Mouse (Mus musculus): ENCODE measurements around the gene Atxn7l1.
"Not testable (repeated sequence)": the region's sequence is repeated elsewhere in the genome, so short reads cannot be mapped to it uniquely, and the experiment has no call there.

Gene Atxn7l1

GRCm38 (mm10) chr12:33153131-33153530 is 5.6 kb downstream of the Atxn7l1 start:
- DNase-seq (ENCODE audit: low read depth, low spot score): no peak

GRCm38 (mm10) chr12:33153850-33154249 is 6.4 kb downstream of the Atxn7l1 start:
- no peak for DNase-seq (ENCODE audit: low read depth, low spot score)

- no peak for DNase-seq (ENCODE audit: low read depth, low spot score)
Measured at GRCm38 (mm10) chr12:33154732-33155131, 7.2 kb downstream of the Atxn7l1 start.

- DNase-seq (ENCODE audit: low read depth, low spot score): no peak
Measured at GRCm38 (mm10) chr12:33156334-33157018, 9.0 kb downstream of the Atxn7l1 start.

DNA sequence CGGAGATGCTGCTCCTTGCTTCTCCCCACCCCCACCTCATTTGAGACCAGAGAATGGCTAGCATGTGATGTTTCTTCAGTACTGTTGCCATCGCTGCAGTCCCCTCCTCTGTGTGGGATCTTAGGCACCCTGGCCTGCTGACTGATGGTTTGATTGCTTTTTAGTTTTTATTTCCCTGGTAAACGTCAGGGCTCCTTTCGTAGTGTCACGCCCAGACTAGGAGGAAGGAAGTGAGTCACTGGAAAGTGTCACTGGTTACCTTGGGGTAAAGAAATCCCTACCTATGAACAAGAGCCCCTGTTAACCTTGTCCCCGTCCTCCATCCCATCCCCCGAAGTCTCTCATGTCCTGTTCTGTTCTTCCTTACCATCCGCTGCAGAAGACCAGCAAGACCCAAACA is 10.8 kb downstream of the Atxn7l1 start:
- DNase-seq (ENCODE audit: low read depth, low spot score): no peak

DNA sequence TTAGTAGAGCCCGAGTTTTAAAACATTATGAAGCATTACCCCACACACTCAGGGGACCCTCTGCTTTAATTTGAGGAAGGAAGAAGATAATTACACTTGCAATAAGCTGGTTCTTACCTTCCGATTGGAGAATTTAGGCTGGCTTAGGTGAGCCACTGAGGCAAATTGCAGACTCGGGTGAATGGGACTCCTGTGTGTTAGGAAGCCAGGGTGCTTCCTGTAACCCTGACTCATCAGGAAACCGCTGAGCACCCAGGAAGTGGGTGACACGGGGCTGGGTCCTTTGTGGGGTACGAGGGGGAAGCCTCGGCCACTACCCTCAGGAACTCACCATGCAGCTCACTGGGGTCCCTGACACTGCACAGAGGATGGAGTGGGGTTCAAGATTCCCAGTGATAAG is 12.9 kb downstream of the Atxn7l1 start:
- DNase-seq (ENCODE audit: low read depth, low spot score): no peak

GRCm38 (mm10) chr12:33162541-33162940 is 15.0 kb downstream of the Atxn7l1 start:
- no peak for DNase-seq (ENCODE audit: low read depth, low spot score)

GRCm38 (mm10) chr12:33164019-33164418 is 16.5 kb downstream of the Atxn7l1 start:
- not testable (repeated sequence) for DNase-seq (ENCODE audit: low read depth, low spot score)

GRCm38 (mm10) chr12:33166712-33167111 is 19.2 kb downstream of the Atxn7l1 start:
- no peak for DNase-seq (ENCODE audit: low read depth, low spot score)

GRCm38 (mm10) chr12:33167545-33167944 is 20.1 kb downstream of the Atxn7l1 start:
- no peak for DNase-seq (ENCODE audit: low read depth, low spot score)

DNA sequence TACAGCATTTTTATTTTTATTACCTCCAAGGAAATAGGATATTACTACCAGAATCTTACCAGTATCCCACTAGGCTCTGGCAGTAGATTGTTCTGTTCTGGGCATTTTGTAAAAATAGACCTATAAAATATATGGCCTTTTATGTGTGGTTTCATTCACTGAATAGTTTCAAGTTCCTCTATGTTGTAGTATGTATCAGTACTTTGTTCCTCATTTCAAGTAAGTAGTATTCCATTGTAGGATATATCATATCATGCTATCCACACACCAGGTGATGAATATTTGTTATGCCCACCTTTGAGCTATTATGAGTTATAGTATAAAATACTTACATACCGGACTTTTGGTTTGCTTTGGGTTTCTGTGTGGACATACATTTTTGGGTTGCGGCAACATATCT is 21.0 kb downstream of the Atxn7l1 start:
- DNase-seq (ENCODE audit: low read depth, low spot score): no peak

GRCm38 (mm10) chr12:33169777-33170494 is 22.4 kb downstream of the Atxn7l1 start:
- no peak for DNase-seq (ENCODE audit: low read depth, low spot score)

- no peak for DNase-seq (ENCODE audit: low read depth, low spot score)
Measured at GRCm38 (mm10) chr12:33170822-33171221, 23.3 kb downstream of the Atxn7l1 start.

DNA sequence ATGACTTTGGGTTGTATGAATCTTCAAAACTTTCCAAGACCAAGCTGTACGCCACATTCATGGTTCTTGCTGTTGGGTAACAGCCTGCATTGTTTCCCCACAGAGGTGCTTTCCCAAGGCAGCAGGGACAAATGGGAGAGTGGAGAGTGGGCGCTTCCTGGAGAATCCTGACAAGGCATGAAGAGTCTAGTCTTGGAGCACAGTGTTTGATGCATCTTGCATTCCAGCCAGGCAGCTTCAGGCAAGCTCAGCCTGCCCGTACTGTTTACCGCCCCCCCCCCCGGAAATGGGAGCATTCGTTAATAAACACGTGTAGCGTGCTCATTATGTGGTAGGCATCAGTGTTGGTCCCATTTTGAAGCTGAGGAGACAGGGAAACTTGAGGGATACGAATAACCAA is 25.4 kb downstream of the Atxn7l1 start:
- DNase-seq (ENCODE audit: low read depth, low spot score): no peak

DNA sequence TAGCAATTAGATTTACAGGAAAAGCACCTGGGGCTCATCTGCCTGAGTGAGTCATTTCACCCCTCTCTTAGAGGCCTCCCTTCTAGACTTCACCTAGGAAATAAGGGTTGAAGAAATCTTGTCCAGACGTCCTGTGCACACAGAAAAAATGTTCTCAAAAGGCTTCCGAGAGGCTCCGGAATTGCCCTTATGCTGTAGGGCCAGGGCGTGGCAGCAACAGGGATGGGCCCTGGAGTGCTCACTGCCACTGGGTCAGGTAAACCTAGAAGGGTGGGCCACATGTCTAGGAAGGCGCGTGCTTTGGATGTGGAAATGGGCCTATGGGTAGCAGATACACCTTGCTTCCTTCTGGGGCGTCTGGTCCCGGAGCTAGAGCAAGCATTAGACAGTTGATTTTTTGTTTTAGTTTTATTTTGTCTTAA is 26.2 kb downstream of the Atxn7l1 start:
- no peak for DNase-seq (ENCODE audit: low read depth, low spot score)

GRCm38 (mm10) chr12:33174171-33174570 is 26.7 kb downstream of the Atxn7l1 start:
- no peak for DNase-seq (ENCODE audit: low read depth, low spot score)

DNA sequence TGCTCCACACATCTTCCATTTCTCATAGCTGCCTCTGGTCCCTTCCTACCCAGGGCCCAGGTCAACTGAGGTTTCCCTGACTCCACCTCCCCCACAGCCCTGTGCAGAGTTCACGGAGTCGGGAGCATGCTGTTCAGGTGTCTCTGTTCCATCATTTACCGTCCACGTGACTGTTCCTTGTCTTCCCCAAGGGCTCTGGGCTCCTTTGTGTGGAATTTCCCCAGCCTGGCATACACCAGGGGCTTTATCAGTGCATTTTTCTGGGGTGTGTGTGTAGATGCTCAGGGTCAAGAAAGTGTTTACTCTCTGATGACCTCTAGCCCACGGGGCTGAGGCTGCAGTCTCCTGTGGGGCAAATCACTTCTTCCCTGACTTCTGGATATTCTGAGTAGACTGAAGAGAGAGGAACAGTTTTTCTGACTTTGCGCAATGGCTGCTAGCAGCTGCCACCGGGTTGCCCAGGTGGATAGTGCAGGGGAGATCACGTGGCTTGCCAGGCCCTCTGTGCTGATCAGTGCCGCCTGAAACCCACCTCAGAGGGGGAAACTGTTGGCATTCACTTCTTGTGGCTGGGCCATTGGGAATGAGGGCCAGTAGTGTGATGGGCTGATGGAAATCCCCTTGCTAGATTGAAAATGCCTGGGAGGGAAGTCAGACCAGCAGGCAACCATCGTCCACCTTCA is 27.3 kb downstream of the Atxn7l1 start:
- no peak for DNase-seq (ENCODE audit: low read depth, low spot score)

GRCm38 (mm10) chr12:33175621-33176554 is 28.4 kb downstream of the Atxn7l1 start:
- no peak for DNase-seq (ENCODE audit: low read depth, low spot score)

DNA sequence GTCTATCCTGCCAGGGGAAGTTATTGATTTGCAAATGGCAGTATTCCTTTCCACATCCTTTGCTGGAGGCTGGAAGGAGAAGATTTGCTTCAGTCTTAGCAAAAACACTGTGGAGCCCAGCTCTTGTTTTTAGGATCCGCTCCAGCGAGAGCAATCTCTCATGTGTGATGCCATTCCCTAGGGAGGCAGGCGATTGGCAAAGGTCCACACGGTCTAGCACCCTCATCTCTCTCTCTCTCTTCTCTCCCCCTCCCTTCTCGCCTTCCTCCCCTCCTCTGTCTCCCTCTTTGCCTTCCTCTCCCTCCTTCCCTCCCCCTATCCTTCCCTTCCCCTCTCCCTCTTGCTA is 29.0 kb downstream of the Atxn7l1 start:
- DNase-seq (ENCODE audit: low read depth, low spot score): peak; percentile 42

- no peak for DNase-seq (ENCODE audit: low read depth, low spot score)
Measured at GRCm38 (mm10) chr12:33180421-33180820, 32.9 kb downstream of the Atxn7l1 start.

DNA sequence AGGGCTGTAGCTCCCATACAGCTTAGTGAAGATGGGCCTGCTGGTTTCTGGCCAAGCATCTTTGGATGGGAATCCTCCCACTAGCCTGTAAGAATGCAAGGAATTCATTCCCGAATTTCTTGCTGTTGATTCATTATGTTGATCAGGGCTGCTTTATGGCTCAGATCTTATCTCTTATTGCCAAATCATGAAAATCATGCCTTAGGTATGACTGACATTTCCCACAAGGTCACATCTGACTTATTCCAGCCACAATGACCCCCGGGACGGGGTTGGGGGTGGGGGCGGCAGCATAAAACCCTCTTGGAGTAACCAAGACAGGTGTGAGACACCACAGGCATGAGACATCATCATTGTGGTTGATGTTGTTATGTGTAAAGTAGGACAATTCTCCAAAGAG is 34.4 kb downstream of the Atxn7l1 start:
- DNase-seq (ENCODE audit: low read depth, low spot score): no peak

Measured in telencephalon, adult 2 months (tissue).